Mouse (Mus musculus) MEL (cell line): Measurements from ENCODE around the gene Ski. TPM values are rescaled to one million over a fixed set of nuclear protein-coding genes. Genes with fewer than 3 reads are reported as not detected.
A peak's percentile ranks its signal among the peaks of the same experiment; 100 is the strongest.

Experiments used
- DNase-seq: peaks from one replicate; pipeline ENCODE4 v3.0.0; 2011; ENCODE audit warnings: low read depth, low spot score
- H3K27ac ChIP-seq: 2 replicates; pipeline ENCODE4 v1.5.1; 2012; ENCODE audit warnings: low read depth, mild to moderate bottlenecking, control low read depth, low read length, moderate library complexity; ENCODE audit not compliant: control insufficient read depth
- H3K27me3 ChIP-seq, 2 experiments: fragments of 150-350 bp in 1 of 2; sonication (generic) in 1 of 2; 2 replicates each; pipeline ENCODE4 v1.6.1; 2012; ENCODE audit warnings: low read length in 2 of 2, mild to moderate bottlenecking in 2 of 2, improper control_type of control experiment in 1 of 2, moderate library complexity in 1 of 2; ENCODE audit not compliant: insufficient read depth in 2 of 2, control insufficient read depth in 1 of 2
- H3K36me3 ChIP-seq, 2 experiments: 2 replicates each; pipeline ENCODE4 v1.6.1; 2012 to 2014; ENCODE audit warnings: low read length in 2 of 2, improper control_type of control experiment in 1 of 2, inconsistent platforms in 1 of 2, mild to moderate bottlenecking in 1 of 2; ENCODE audit not compliant: insufficient read depth in 2 of 2, control insufficient read depth in 1 of 2
- H3K4me1 ChIP-seq, 2 experiments: fragments of 150-350 bp in 1 of 2; sonication (generic) in 1 of 2; 2 replicates each; pipeline ENCODE4 v1.6.1; 2012; ENCODE audit warnings: low read length in 2 of 2, improper control_type of control experiment in 1 of 2, mild to moderate bottlenecking in 1 of 2; ENCODE audit not compliant: insufficient read depth in 2 of 2, control insufficient read depth in 1 of 2
- H3K4me3 ChIP-seq, 2 experiments: fragments of 150-350 bp in 1 of 2; sonication (generic) in 1 of 2; 2 replicates each; pipeline ENCODE4 v1.5.1; 2012; ENCODE audit warnings: low read depth in 2 of 2, low read length in 2 of 2, mild to moderate bottlenecking in 2 of 2, moderate library complexity in 2 of 2, control low read depth in 1 of 2, improper control_type of control experiment in 1 of 2; ENCODE audit not compliant: control insufficient read depth in 1 of 2, insufficient read depth in 1 of 2
- H3K79me2 ChIP-seq: 2 replicates; pipeline ENCODE4 v1.6.1; 2012; ENCODE audit warnings: mild to moderate bottlenecking, low read length, moderate library complexity; ENCODE audit not compliant: control insufficient read depth, poor library complexity, insufficient read depth
- H3K9ac ChIP-seq: 2 replicates; pipeline ENCODE4 v1.6.1; 2012; ENCODE audit warnings: low read depth, mild to moderate bottlenecking, control low read depth, low read length, moderate library complexity; ENCODE audit not compliant: control insufficient read depth, poor library complexity, severe bottlenecking
- H3K9me3 ChIP-seq: fragments of 150-350 bp; sonication (generic); replicated peaks from 2 replicates; pipeline ENCODE4 v1.6.1; 2012; ENCODE audit warnings: mild to moderate bottlenecking, low read length, improper control_type of control experiment, moderate library complexity; ENCODE audit not compliant: insufficient read depth
- BHLHE40 ChIP-seq: IDR thresholded peaks from 2 replicates; pipeline ENCODE4 v1.6.1; 2012; ENCODE audit warnings: low read depth, mild to moderate bottlenecking, inconsistent platforms, low read length, improper control_type of control experiment, borderline replicate concordance
- CHD1 ChIP-seq: IDR thresholded peaks from 2 replicates; pipeline ENCODE4 v1.6.1; 2012; ENCODE audit warnings: low read depth, mild to moderate bottlenecking, inconsistent platforms, low read length, improper control_type of control experiment
- CTCF ChIP-seq, 3 experiments: IDR thresholded peaks in 2 of 3; conservative IDR thresholded peaks in 1 of 3; 2 replicates each; pipeline ENCODE4 v1.5.1; 2011 to 2012; ENCODE audit warnings: low read length in 3 of 3, low read depth in 2 of 3, mild to moderate bottlenecking in 2 of 3, improper control_type of control experiment in 1 of 3, inconsistent platforms in 1 of 3, mixed read lengths in 1 of 3, moderate library complexity in 1 of 3; ENCODE audit not compliant: control insufficient read depth in 1 of 3, insufficient read depth in 1 of 3, poor library complexity in 1 of 3, severe bottlenecking in 1 of 3
- E2F4 ChIP-seq: IDR thresholded peaks from 2 replicates; pipeline ENCODE4 v1.6.1; 2011; ENCODE audit warnings: low read depth, low read length, improper control_type of control experiment, borderline replicate concordance
- ELF1 ChIP-seq: IDR thresholded peaks from 2 replicates; pipeline ENCODE4 v1.6.1; 2014; ENCODE audit warnings: low read depth, mild to moderate bottlenecking, inconsistent platforms, low read length, improper control_type of control experiment, moderate library complexity
- EP300 ChIP-seq, 2 experiments: IDR thresholded peaks; 2 replicates each; pipeline ENCODE4 v1.6.1; 2011; ENCODE audit warnings: improper control_type of control experiment in 2 of 2, low read length in 2 of 2, low read depth in 1 of 2, mild to moderate bottlenecking in 1 of 2
- ETS1 ChIP-seq: IDR thresholded peaks from 2 replicates; pipeline ENCODE4 v1.6.1; 2012; ENCODE audit warnings: low read depth, mild to moderate bottlenecking, inconsistent platforms, low read length, improper control_type of control experiment, moderate library complexity
- GABPA ChIP-seq: IDR thresholded peaks from 2 replicates; pipeline ENCODE4 v1.6.1; 2012; ENCODE audit warnings: low read depth, mild to moderate bottlenecking, inconsistent platforms, low read length, improper control_type of control experiment, moderate library complexity
- HCFC1 ChIP-seq: IDR thresholded peaks from 2 replicates; pipeline ENCODE4 v1.6.1; 2012; ENCODE audit warnings: low read depth, mild to moderate bottlenecking, inconsistent platforms, low read length, improper control_type of control experiment, moderate library complexity
- MAX ChIP-seq: IDR thresholded peaks from 2 replicates; pipeline ENCODE4 v1.6.1; 2011; ENCODE audit warnings: low read length, improper control_type of control experiment
- MAZ ChIP-seq: IDR thresholded peaks from 2 replicates; pipeline ENCODE4 v1.6.1; 2012; ENCODE audit warnings: low read depth, mild to moderate bottlenecking, inconsistent platforms, low read length, improper control_type of control experiment
- MEF2A ChIP-seq: IDR thresholded peaks from 2 replicates; pipeline ENCODE4 v1.6.1; 2014; ENCODE audit warnings: low read depth, mild to moderate bottlenecking, inconsistent platforms, low read length, improper control_type of control experiment; ENCODE audit not compliant: poor library complexity, insufficient replicate concordance, severe bottlenecking; ENCODE audit errors: extremely low read depth
- MXI1 ChIP-seq: IDR thresholded peaks from 2 replicates; pipeline ENCODE4 v1.6.1; 2011; ENCODE audit warnings: mild to moderate bottlenecking, low read depth, low read length, improper control_type of control experiment
- MYC ChIP-seq: IDR thresholded peaks from 2 replicates; pipeline ENCODE4 v1.6.1; 2011; ENCODE audit warnings: low read depth, mild to moderate bottlenecking, low read length, improper control_type of control experiment, moderate library complexity
- NRF1 ChIP-seq: IDR thresholded peaks from 2 replicates; pipeline ENCODE4 v1.6.1; 2014; ENCODE audit warnings: low read depth, mild to moderate bottlenecking, inconsistent platforms, low read length, improper control_type of control experiment, moderate library complexity; ENCODE audit not compliant: poor library complexity, insufficient read depth, severe bottlenecking
- POLR2A ChIP-seq, 2 experiments: IDR thresholded peaks; 2 replicates each; pipeline ENCODE4 v1.6.1; 2011 to 2012; ENCODE audit warnings: low read length in 2 of 2, mild to moderate bottlenecking in 2 of 2, control low read depth in 1 of 2, improper control_type of control experiment in 1 of 2, low read depth in 1 of 2, moderate library complexity in 1 of 2; ENCODE audit not compliant: control insufficient read depth in 1 of 2, insufficient read depth in 1 of 2, poor library complexity in 1 of 2
- POLR2AphosphoS5 ChIP-seq: IDR thresholded peaks from 2 replicates; pipeline ENCODE4 v1.6.1; 2012; ENCODE audit warnings: low read depth, borderline replicate concordance, mild to moderate bottlenecking, inconsistent platforms, low read length, moderate library complexity, mixed read lengths
- RAD21 ChIP-seq: IDR thresholded peaks from 2 replicates; pipeline ENCODE4 v1.6.1; 2011; ENCODE audit warnings: mild to moderate bottlenecking, low read depth, low read length, improper control_type of control experiment
- RCOR1 ChIP-seq: IDR thresholded peaks from 2 replicates; pipeline ENCODE4 v1.6.1; 2012; ENCODE audit warnings: low read depth, mild to moderate bottlenecking, inconsistent platforms, low read length, improper control_type of control experiment
- SIN3A ChIP-seq: IDR thresholded peaks from 2 replicates; pipeline ENCODE4 v1.6.1; 2012; ENCODE audit warnings: low read length, improper control_type of control experiment, inconsistent platforms
- SMC3 ChIP-seq: IDR thresholded peaks from 2 replicates; pipeline ENCODE4 v1.6.1; 2011; ENCODE audit warnings: low read depth, low read length, improper control_type of control experiment
- TBP ChIP-seq: IDR thresholded peaks from 2 replicates; pipeline ENCODE4 v1.8.0; 2011; ENCODE audit warnings: low read depth, low read length, improper control_type of control experiment
- TCF12 ChIP-seq: IDR thresholded peaks from 2 replicates; pipeline ENCODE4 v1.6.1; 2014; ENCODE audit warnings: low read depth, mild to moderate bottlenecking, inconsistent platforms, low read length, improper control_type of control experiment, moderate library complexity
- UBTF ChIP-seq: IDR thresholded peaks from 2 replicates; pipeline ENCODE4 v1.6.1; 2012; ENCODE audit warnings: low read depth, mild to moderate bottlenecking, inconsistent platforms, low read length, improper control_type of control experiment, moderate library complexity, borderline replicate concordance; ENCODE audit not compliant: insufficient read depth
- USF1 ChIP-seq: IDR thresholded peaks from 2 replicates; pipeline ENCODE4 v1.6.1; 2014; ENCODE audit warnings: low read depth, mild to moderate bottlenecking, inconsistent platforms, low read length, improper control_type of control experiment, moderate library complexity
- USF2 ChIP-seq, 2 experiments: IDR thresholded peaks; 2 replicates each; pipeline ENCODE4 v1.6.1; 2011 to 2012; ENCODE audit warnings: improper control_type of control experiment in 2 of 2, low read length in 2 of 2, borderline replicate concordance in 1 of 2, inconsistent platforms in 1 of 2, low read depth in 1 of 2, mild to moderate bottlenecking in 1 of 2; ENCODE audit not compliant: insufficient read depth in 1 of 2
- ZKSCAN1 ChIP-seq: IDR thresholded peaks from 2 replicates; pipeline ENCODE4 v1.6.1; 2012; ENCODE audit warnings: low read depth, mild to moderate bottlenecking, inconsistent platforms, low read length, improper control_type of control experiment, moderate library complexity
- ZMIZ1 ChIP-seq: IDR thresholded peaks from 2 replicates; pipeline ENCODE4 v1.6.1; 2012; ENCODE audit warnings: low read depth, mild to moderate bottlenecking, inconsistent platforms, low read length, improper control_type of control experiment, moderate library complexity
- polyA plus RNA-seq, 2 experiments: library from polyadenylated mRNA; stranded (reverse) in 1 of 2; unstranded in 1 of 2; fragments of >175 nt in 1 of 2; fragments of >200 nt in 1 of 2; gene quantifications; 2 replicates each; pipeline versions ENCODE4 v1.2.1 to v1.2.4; 2012; ENCODE audit warnings: low replicate concordance in 2 of 2, low read depth in 1 of 2; ENCODE audit not compliant: insufficient read length in 2 of 2, insufficient read depth in 1 of 2, missing spikeins in 1 of 2
- total RNA-seq: library from RNA; depleted of rRNA; stranded (reverse); fragments of 300-350 nt; gene quantifications from 2 replicates; pipeline ENCODE4 v1.2.3, GENCODE M21; 2012

The Ski gene
- total and polyA plus RNA-seq, 3 experiments = 6.9 to 16.1 TPM; not detected in 1

DNA sequence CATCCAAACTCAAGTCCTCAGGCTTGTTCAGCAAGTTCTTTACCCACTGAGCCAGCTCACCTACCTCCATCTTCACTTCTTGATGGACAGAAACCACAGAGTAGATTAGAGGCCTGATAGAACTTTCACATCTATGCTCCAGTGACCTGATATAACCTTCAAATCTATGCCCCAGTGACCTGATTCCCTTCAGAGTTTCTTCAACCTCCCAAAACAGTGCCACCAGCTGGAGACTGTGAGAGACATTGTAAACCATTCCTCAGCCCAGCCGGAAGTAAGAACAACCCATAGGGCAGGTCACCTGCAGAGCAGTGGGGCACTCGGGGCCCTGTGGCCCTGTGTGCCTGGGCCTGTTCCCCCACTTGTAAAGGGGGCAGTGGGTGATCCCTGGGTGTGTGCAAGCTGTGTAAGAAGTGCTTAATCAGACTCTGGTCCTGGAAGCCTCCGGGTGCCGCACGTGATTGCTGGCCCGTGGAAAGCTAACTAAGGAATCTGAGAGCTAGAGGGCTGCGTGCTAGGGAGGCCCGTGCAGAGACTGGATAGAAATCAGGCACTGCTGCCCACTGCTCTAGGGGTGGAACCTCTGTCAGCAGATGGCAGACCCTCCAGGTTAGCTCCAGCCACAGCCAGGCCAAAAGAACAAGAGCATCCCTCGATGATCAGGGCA, 98.4 kb downstream of the Ski start:
- Histone ChIP-seq H3K79me2 (no peaks in the 10 kb centered on the region), H3K36me3 (peaks cover 0 to 20% of the 10 kb centered on the region in 2 experiments; a peak in 2 of 4 replicates), H3K4me3 (no peak overlapping the region), H3K4me1 (peaks cover 16 to 47% of the 10 kb centered on the region in 2 experiments), H3K9me3 (no peaks in the 10 kb centered on the region), H3K9ac (no peak overlapping the region), H3K27me3 (no peaks in the 10 kb centered on the region), H3K27ac (no peak overlapping the region)
- TF ChIP-seq CHD1 = no peak
- no peak for TF ChIP-seq ELF1
- no peak for TF ChIP-seq UBTF
- TF ChIP-seq RCOR1 = no peak
- peak in 1 of 3 experiments; percentile 23; a peak in 1 of 6 replicates for TF ChIP-seq CTCF (IDR thresholded peaks at IDR 0.05 in 2 of 3, conservative IDR thresholded peaks at IDR 0.05 in 1 of 3; ENCODE audit: control insufficient read depth in 1 of 3, insufficient read depth in 1 of 3, low read depth in 2 of 3, low read length in 3 of 3, poor library complexity in 1 of 3, severe bottlenecking in 1 of 3)
- no peak for DNase-seq

GRCm38 (mm10) chr4:155122444-155123040, 99.8 kb downstream of the Ski start:
- H3K4me1 ChIP-seq = peaks cover 21 to 47% of the 10 kb centered on the region in 2 experiments
- H3K27ac ChIP-seq = no peak overlapping the region
- H3K9me3 ChIP-seq = no peaks in the 10 kb centered on the region
- no peaks in the 10 kb centered on the region for H3K27me3 ChIP-seq
- DNase-seq = peak; percentile 70
- peak overlapping the region; percentile 26 for H3K9ac ChIP-seq
- no peaks in the 10 kb centered on the region for H3K79me2 ChIP-seq
- H3K36me3 ChIP-seq = peaks cover 0 to 26% of the 10 kb centered on the region in 2 experiments; a peak in 2 of 4 replicates
- no peak overlapping the region for H3K4me3 ChIP-seq
- no peak for TF ChIP-seq ZKSCAN1
- TF ChIP-seq TBP = no peak
- TF ChIP-seq TCF12 = no peak
- no peak for TF ChIP-seq ETS1
- no peak for TF ChIP-seq BHLHE40
- TF ChIP-seq POLR2AphosphoS5 = no peak
- no peak for TF ChIP-seq SMC3
- TF ChIP-seq MAZ = no peak
- TF ChIP-seq HCFC1 = no peak
- TF ChIP-seq NRF1 = no peak
- TF ChIP-seq POLR2A (IDR thresholded peaks at IDR 0.05; ENCODE audit: control insufficient read depth in 1 of 2, insufficient read depth in 1 of 2, low read depth in 1 of 2, low read length in 2 of 2, poor library complexity in 1 of 2) = no peak
- no peak for TF ChIP-seq ELF1
- TF ChIP-seq MEF2A = no peak
- peak; percentile 32; the same call in 1 of the 2 replicates for TF ChIP-seq MAX
- TF ChIP-seq USF1 = peak; percentile 60; the same call in 1 of the 2 replicates
- no peak for TF ChIP-seq GABPA
- TF ChIP-seq UBTF = no peak
- TF ChIP-seq RCOR1 = no peak
- TF ChIP-seq RAD21 = no peak
- TF ChIP-seq MYC = 0 out of 2 replicates have a peak, but pooled peaks have one; percentile 17
- no peak for TF ChIP-seq ZMIZ1
- no peak for TF ChIP-seq EP300 (IDR thresholded peaks at IDR 0.05; ENCODE audit: low read depth in 1 of 2, low read length in 2 of 2)
- 0 out of 2 replicates have a peak, but pooled peaks have one; percentile 19 for TF ChIP-seq SIN3A
- no peak for TF ChIP-seq USF2 (IDR thresholded peaks at IDR 0.05; ENCODE audit: borderline replicate concordance in 1 of 2, insufficient read depth in 1 of 2, low read depth in 1 of 2, low read length in 2 of 2)
- no peak for TF ChIP-seq MXI1
- no peak for TF ChIP-seq E2F4
